Mouse (Mus musculus): ENCODE data around the gene Syn3.

DNA sequence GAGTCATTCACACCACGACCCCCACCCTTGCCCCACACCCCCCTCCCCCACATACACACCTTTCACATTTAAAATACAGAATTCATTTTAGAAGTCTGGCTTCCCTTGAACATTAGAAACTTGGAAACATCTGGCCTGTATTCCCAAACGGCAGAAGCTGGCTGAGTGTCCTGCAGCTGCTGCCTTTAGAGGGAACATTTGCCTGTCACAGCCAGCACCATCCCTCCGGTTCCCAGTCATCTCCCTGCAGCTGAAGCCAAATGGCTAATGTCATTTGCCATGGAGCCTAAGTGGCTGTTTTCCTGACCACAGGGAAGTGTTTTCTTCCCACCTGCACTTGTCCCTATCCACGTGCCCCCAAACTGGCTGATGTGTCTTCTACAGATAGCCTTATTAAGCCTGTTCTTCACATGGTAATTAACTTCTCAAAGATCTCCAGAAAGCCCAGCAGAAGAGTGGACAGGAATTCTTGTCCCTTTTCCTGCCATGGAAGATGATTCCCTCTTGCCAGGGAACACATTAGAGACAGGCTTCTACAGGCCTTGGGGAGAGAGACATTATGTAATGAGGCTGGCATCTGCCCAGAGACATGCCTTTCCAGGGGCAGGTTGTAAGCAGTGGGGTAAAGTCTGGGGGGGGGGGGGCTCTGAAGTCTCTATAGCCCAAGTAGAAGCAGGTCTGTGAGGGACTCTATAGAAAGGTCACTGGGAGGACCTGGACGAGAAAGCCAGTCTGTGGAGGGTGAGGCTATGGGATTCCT is 43.2 kb downstream of the Syn3 start:
- TF ChIP-seq POLR2A (IDR thresholded peaks at IDR 0.05; ENCODE audit: low read depth, low read length) (no peak), CTCF (IDR thresholded peaks at IDR 0.05; ENCODE audit: extremely low read depth, insufficient read length, insufficient replicate concordance, low read depth, low read length) (no peak)

Data from small intestine, adult 2 months (tissue).